Mouse (Mus musculus) urinary bladder, postnatal 25 days (tissue): ENCODE results near the gene Gm45208.
A peak's percentile ranks its signal among the peaks of the same experiment; 100 is the strongest.

Experiments
- DNase-seq: peaks from one replicate; pipeline ENCODE4 v3.0.0; 2022; ENCODE audit warnings: low spot score

Gene Gm45208

DNA sequence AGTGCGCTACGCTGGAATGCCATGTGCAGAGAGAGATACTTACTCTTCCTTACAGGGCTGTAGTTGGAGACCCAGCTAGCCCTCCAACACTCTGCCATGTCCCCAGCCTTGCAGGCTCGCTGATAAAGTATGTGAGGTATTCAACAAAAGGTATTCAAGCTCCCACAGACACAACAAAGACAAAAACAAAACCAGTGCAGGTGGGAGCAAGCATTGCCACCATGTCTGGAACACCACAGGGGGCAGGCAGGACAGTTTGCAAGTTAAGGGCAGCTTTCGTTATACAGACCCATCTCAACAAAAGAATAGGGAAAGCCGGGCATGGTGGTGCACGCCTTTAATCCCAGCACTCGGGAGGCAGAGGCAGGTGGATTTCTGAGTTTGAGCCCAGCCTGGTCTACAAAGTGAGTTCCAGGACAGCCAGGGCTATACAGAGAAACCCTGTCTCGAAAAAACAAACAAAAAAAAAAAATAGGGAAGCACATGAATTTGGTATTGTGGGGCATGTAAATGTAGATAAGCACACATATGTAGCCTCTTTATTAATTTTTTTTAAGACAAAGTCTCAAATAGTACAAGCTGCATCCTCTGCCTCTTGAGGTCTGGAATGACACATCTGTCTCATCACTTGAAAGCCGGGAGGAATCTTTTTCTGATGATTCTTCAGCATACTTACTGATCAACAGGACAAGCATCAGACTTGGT lies 53.6 kb downstream of the Gm45208 start:
- DNase-seq, result no peak

DNA sequence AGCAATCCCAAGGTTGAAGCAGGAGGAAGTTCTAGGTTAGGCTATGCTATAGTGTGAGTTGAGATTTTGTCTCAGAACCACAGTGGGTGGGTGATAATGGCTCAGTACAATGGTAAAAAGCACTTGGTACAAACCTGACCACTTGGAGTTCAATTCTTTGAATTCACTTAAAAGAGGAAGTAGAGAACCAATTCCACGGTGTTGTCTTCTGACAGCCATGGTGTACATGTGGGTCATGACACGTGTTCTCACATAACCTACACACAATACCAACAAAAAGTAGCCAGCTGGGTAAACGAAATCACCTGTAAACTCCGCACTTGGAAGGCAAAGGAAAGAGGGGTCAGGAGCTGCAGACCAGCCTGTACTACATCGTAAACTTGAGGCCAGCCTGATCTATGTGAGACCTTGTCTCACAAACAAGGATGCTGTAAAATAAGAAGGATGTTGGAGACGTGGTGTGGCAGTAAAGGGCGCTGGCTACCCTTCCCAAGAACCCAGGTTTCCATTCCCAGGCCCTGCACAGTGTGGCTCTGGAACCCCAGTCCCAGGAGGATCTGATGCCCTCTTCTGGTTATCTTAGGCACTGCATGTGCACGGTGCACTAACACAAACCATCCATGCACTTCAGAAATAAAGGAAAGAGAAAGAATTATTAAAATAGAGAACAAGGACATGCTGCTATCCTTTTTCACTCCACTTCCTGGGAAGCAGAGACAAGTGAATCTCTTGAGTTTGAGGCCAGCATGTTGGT lies 54.5 kb downstream of the Gm45208 start:
- peak; percentile 38 for DNase-seq

DNA sequence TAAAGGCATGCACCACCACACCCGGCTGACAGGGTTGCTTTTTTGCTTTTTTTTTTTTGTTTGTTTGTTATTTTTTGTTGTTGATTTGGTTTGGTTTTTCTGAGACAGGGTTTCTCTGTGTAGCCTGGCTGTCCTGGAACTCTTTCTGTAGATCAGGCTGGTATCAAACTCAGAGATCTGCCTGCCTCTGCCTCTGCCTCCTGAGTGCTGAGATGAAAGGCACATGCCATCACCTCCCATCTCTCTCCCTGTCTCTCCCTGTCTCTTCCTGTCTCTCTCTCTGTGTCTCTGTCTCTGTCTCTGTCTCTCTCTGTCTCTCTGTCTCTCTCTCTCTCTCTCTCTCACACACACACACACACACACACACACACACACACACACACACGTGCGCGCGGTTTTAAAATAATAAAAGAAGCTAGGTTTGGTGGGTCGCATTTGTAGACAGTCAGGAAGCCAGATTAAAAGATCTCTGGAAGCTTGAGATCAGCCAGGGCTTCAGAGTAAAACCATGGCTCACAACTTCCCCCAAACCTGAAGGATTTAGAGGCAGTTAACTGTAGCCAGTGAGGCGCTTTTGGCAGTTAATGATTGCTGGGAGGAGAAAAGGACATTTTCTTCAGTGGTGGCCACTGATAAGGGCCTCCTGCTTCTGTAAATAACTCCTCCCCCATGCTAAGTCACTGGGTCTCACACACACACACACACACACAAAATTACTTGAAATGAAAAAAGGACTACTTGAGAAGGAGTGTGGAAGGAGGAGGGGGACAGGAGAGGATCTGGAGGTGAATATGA lies 56.6 kb downstream of the Gm45208 start:
- DNase-seq, result no peak

DNA sequence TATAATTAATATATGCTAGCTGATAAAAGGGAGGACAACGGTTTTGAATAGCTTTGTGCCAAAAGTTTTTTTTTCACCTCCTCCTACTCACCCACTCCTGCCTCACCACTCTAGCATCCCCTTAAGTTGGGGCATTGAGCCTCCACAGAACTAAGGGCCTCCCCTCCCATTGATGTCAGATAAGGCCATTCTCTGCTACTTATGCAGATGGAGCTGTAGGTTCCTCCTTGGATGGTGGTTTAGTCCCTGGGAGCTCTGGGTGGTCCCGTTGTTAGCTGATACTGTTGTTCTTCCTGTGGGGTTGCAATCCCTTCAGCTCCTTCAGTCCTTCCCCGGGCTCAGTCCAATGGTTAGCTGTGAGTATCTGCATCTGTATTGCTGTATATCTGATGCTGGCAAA lies 57.2 kb downstream of the Gm45208 start:
- no peak for DNase-seq
